Mouse (Mus musculus) forebrain, embryonic 13.5 days (tissue): Measurements from ENCODE around the gene Lrrc73. TPM values are rescaled to one million over a fixed set of nuclear protein-coding genes. Genes with fewer than 3 reads are reported as not detected.

Source experiments
- ATAC-seq: fragments of 200-750 bp; cut with Nextera tagmentation; 2 replicates; pipeline ENCODE4 v1.8.0; 2017
- H3K27ac ChIP-seq: fragments of 300-500 bp; sonication (generic); 2 replicates; pipeline ENCODE4 v1.5.1; 2015; ENCODE audit warnings: inconsistent platforms, mild to moderate bottlenecking, moderate library complexity
- H3K27me3 ChIP-seq: fragments of 300-500 bp; sonication (generic); 2 replicates; pipeline ENCODE4 v1.6.1; 2015; ENCODE audit warnings: mild to moderate bottlenecking, inconsistent platforms
- H3K36me3 ChIP-seq: fragments of 300-500 bp; sonication (generic); 2 replicates; pipeline ENCODE4 v1.6.1; 2015; ENCODE audit warnings: mild to moderate bottlenecking, inconsistent platforms; ENCODE audit not compliant: poor library complexity, severe bottlenecking
- H3K4me1 ChIP-seq: fragments of 300-500 bp; sonication (generic); 2 replicates; pipeline ENCODE4 v1.6.1; 2015; ENCODE audit warnings: inconsistent platforms
- H3K4me2 ChIP-seq: fragments of 300-500 bp; sonication (generic); 2 replicates; pipeline ENCODE4 v1.6.1; 2015; ENCODE audit warnings: inconsistent platforms, mild to moderate bottlenecking, moderate library complexity
- H3K4me3 ChIP-seq: fragments of 300-500 bp; sonication (generic); 2 replicates; pipeline ENCODE4 v1.5.1; 2015; ENCODE audit warnings: mild to moderate bottlenecking, inconsistent platforms
- H3K9ac ChIP-seq: fragments of 300-500 bp; sonication (generic); 2 replicates; pipeline ENCODE4 v1.6.1; 2015; ENCODE audit warnings: mild to moderate bottlenecking, inconsistent platforms
- H3K9me3 ChIP-seq: fragments of 300-500 bp; sonication (generic); replicated peaks from 2 replicates; pipeline ENCODE4 v1.6.1; 2016; ENCODE audit warnings: inconsistent platforms
- WGBS: fragments of 180-500 bp; shearing (Covaris S2); methylation state at CpG from one replicate; pipeline ENCODE4 v1.1.7; 2015; 5-methylcytosine and 5-hydroxymethylcytosine counted together
- polyA plus RNA-seq: library from polyadenylated mRNA; unstranded; fragments of >200 nt; fragmentation: Nextera tagmentation; extraction: Ambion mirVana; gene quantifications from 2 replicates; pipeline ENCODE4 v1.2.1, GENCODE M21; 2015

Lrrc73 gene
- polyA plus RNA-seq: 4.9 and 5.8 TPM in 2 replicates

- Histone ChIP-seq H3K4me3 (peak within 1 kb of the TSS; percentile 74), H3K4me2 (peak within 1 kb of the TSS; percentile 88), H3K9me3 (no peaks in the 10 kb centered on the region), H3K27ac (peak within 1 kb of the TSS; percentile 51), H3K36me3 (peaks cover 61% of the 10 kb centered on the region), H3K4me1 (peaks cover 30% of the 10 kb centered on the region), H3K9ac (peak within 1 kb of the TSS; percentile 84), H3K27me3 (peaks cover 13% of the 10 kb centered on the region; the same call in 1 of the 2 replicates)
- peak; percentile 93 for ATAC-seq
- WGBS: 2% methylated on average over 43 of the region's 48 CpGs
These were observed at the start of gene Lrrc73 for GRCm38 (mm10) chr17:46253452-46254084. Lrrc73 (plus strand) TSS chr17:46253531.

- H3K4me1 ChIP-seq: peaks cover 20% of the 10 kb centered on the region
- no peak overlapping the region for H3K9ac ChIP-seq
- no peak overlapping the region for H3K4me2 ChIP-seq
- H3K9me3 ChIP-seq: no peaks in the 10 kb centered on the region
- no peak overlapping the region for H3K4me3 ChIP-seq
- peaks cover 61% of the 10 kb centered on the region for H3K36me3 ChIP-seq
- H3K27ac ChIP-seq: no peak overlapping the region
- H3K27me3 ChIP-seq: no peaks in the 10 kb centered on the region
- ATAC-seq: no peak
These were observed 46.7 kb upstream of the Lrrc73 start for GRCm38 (mm10) chr17:46206676-46207075.

GRCm38 (mm10) chr17:46210550-46210949 is 42.8 kb upstream of the Lrrc73 start:
- Histone ChIP-seq H3K9me3 (no peaks in the 10 kb centered on the region), H3K4me1 (no peaks in the 10 kb centered on the region), H3K27ac (no peak overlapping the region), H3K4me3 (no peak overlapping the region), H3K4me2 (no peak overlapping the region), H3K9ac (no peak overlapping the region), H3K36me3 (peaks cover 93% of the 10 kb centered on the region), H3K27me3 (no peaks in the 10 kb centered on the region)
- ATAC-seq: no peak
- 93% methylated on average over 3 of the region's 3 CpGs for WGBS

- no peak overlapping the region for H3K9ac ChIP-seq
- 85% methylated on average over 3 of the region's 3 CpGs for WGBS
- H3K4me3 ChIP-seq: no peak overlapping the region
- H3K4me2 ChIP-seq: no peak overlapping the region
- no peaks in the 10 kb centered on the region for H3K4me1 ChIP-seq
- no peak overlapping the region for H3K27ac ChIP-seq
- peaks cover 99% of the 10 kb centered on the region for H3K36me3 ChIP-seq
- H3K9me3 ChIP-seq: no peaks in the 10 kb centered on the region
- ATAC-seq: no peak
- H3K27me3 ChIP-seq: no peaks in the 10 kb centered on the region
These were observed 31.7 kb upstream of the Lrrc73 start for GRCm38 (mm10) chr17:46221601-46222000.

- Histone ChIP-seq H3K36me3 (peaks cover 97% of the 10 kb centered on the region), H3K4me3 (no peak overlapping the region)
- 89% methylated on average over 7 of the region's 7 CpGs for WGBS
These were observed 25.8 kb upstream of the Lrrc73 start for GRCm38 (mm10) chr17:46227576-46227975.

GRCm38 (mm10) chr17:46236067-46236466 is 17.3 kb upstream of the Lrrc73 start:
- Histone ChIP-seq H3K27ac (no peak overlapping the region), H3K4me3 (no peak overlapping the region), H3K9ac (no peak overlapping the region), H3K4me1 (no peaks in the 10 kb centered on the region), H3K9me3 (no peaks in the 10 kb centered on the region), H3K27me3 (no peaks in the 10 kb centered on the region), H3K36me3 (peaks cover 89% of the 10 kb centered on the region), H3K4me2 (no peak overlapping the region)
- 96% methylated on average over 1 of the region's 1 CpGs for WGBS
- no peak for ATAC-seq

More at GRCm38 (mm10) chr17:46227576-46227975, 25.8 kb upstream of the Lrrc73 start:
- no peak for ATAC-seq
- Histone ChIP-seq H3K27ac (no peak overlapping the region), H3K27me3 (no peaks in the 10 kb centered on the region), H3K9me3 (no peaks in the 10 kb centered on the region), H3K4me1 (no peaks in the 10 kb centered on the region), H3K4me2 (no peak overlapping the region), H3K9ac (no peak overlapping the region)

GRCm38 (mm10) chr17:46237079-46237478 is 16.3 kb upstream of the Lrrc73 start:
- no peak for ATAC-seq
- WGBS: 94% methylated on average over 6 of the region's 6 CpGs
- H3K9ac ChIP-seq: no peak overlapping the region
- H3K27ac ChIP-seq: no peak overlapping the region
- H3K9me3 ChIP-seq: no peaks in the 10 kb centered on the region
- no peaks in the 10 kb centered on the region for H3K4me1 ChIP-seq
- no peak overlapping the region for H3K4me3 ChIP-seq
- H3K4me2 ChIP-seq: no peak overlapping the region
- H3K36me3 ChIP-seq: peaks cover 91% of the 10 kb centered on the region
- no peaks in the 10 kb centered on the region for H3K27me3 ChIP-seq

GRCm38 (mm10) chr17:46237480-46237879 is 15.9 kb upstream of the Lrrc73 start:
- H3K4me1 ChIP-seq: no peaks in the 10 kb centered on the region
- no peak for ATAC-seq
- H3K4me2 ChIP-seq: no peak overlapping the region
- no peaks in the 10 kb centered on the region for H3K27me3 ChIP-seq
- H3K27ac ChIP-seq: no peak overlapping the region
- 81% methylated on average over 5 of the region's 5 CpGs for WGBS
- H3K36me3 ChIP-seq: peaks cover 92% of the 10 kb centered on the region
- no peak overlapping the region for H3K9ac ChIP-seq
- no peak overlapping the region for H3K4me3 ChIP-seq
- H3K9me3 ChIP-seq: no peaks in the 10 kb centered on the region

- H3K9ac ChIP-seq: no peak overlapping the region
- no peaks in the 10 kb centered on the region for H3K4me1 ChIP-seq
- H3K4me3 ChIP-seq: no peak overlapping the region
- ATAC-seq: no peak
- no peaks in the 10 kb centered on the region for H3K27me3 ChIP-seq
- no peaks in the 10 kb centered on the region for H3K9me3 ChIP-seq
- no peak overlapping the region for H3K4me2 ChIP-seq
- H3K36me3 ChIP-seq: peaks cover 94% of the 10 kb centered on the region
- no peak overlapping the region for H3K27ac ChIP-seq
- WGBS: 95% methylated on average over 15 of the region's 15 CpGs
These were observed 13.7 kb upstream of the Lrrc73 start for GRCm38 (mm10) chr17:46239516-46240114.

- WGBS: 86% methylated on average over 11 of the region's 11 CpGs
- H3K36me3 ChIP-seq: peaks cover 97% of the 10 kb centered on the region
- no peaks in the 10 kb centered on the region for H3K27me3 ChIP-seq
- no peak for ATAC-seq
- H3K27ac ChIP-seq: no peak overlapping the region
- peaks cover 3% of the 10 kb centered on the region for H3K4me1 ChIP-seq
- no peaks in the 10 kb centered on the region for H3K9me3 ChIP-seq
- no peak overlapping the region for H3K4me2 ChIP-seq
- H3K4me3 ChIP-seq: no peak overlapping the region
- H3K9ac ChIP-seq: no peak overlapping the region
These were observed 11.9 kb upstream of the Lrrc73 start for GRCm38 (mm10) chr17:46241471-46241870.

GRCm38 (mm10) chr17:46242274-46242673 is 11.1 kb upstream of the Lrrc73 start:
- H3K4me3 ChIP-seq: no peak overlapping the region
- H3K27ac ChIP-seq: no peak overlapping the region
- no peaks in the 10 kb centered on the region for H3K27me3 ChIP-seq
- 87% methylated on average over 13 of the region's 13 CpGs for WGBS
- H3K4me2 ChIP-seq: no peak overlapping the region
- peaks cover 89% of the 10 kb centered on the region for H3K36me3 ChIP-seq
- H3K9me3 ChIP-seq: no peaks in the 10 kb centered on the region
- peaks cover 11% of the 10 kb centered on the region for H3K4me1 ChIP-seq
- no peak overlapping the region for H3K9ac ChIP-seq
- no peak for ATAC-seq

GRCm38 (mm10) chr17:46242993-46243392 is 10.3 kb upstream of the Lrrc73 start:
- no peak overlapping the region for H3K27ac ChIP-seq
- peaks cover 11% of the 10 kb centered on the region for H3K4me1 ChIP-seq
- no peak overlapping the region for H3K4me2 ChIP-seq
- no peak overlapping the region for H3K4me3 ChIP-seq
- 93% methylated on average over 4 of the region's 4 CpGs for WGBS
- ATAC-seq: no peak
- H3K36me3 ChIP-seq: peaks cover 83% of the 10 kb centered on the region
- H3K27me3 ChIP-seq: no peaks in the 10 kb centered on the region
- H3K9me3 ChIP-seq: no peaks in the 10 kb centered on the region
- no peak overlapping the region for H3K9ac ChIP-seq
